Mouse (Mus musculus): Measurements from ENCODE around the gene Vwa8. TPM values are rescaled to one million over a fixed set of nuclear protein-coding genes. Genes with fewer than 3 reads are reported as not detected.

Vwa8 gene
- polyA plus RNA-seq, 1 experiment from 2014 or later: 8.8 TPM

DNA sequence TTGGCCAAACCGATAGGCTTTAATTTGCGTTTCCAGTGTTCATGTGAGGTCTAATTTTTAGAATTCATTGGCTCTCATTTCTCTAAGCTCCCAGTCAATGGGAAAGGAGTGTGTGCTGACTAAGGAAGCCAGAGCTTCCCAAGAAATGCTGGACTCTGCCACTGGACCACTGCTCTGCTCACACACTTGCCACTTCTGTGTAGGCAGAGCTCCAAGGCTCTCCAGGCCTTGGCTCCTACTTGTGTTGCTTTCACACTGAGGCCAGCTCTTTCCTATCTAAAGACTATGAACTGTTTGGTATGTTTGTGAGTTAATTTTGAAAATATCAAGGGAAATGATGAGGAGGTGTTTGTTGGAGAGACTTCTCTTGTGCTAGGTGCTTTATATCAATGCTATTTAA is 67.8 kb downstream of the Vwa8 start:
- Histone ChIP-seq H3K4me1 (ENCODE audit: insufficient read depth, low read depth, low read length) (no peaks in the 10 kb centered on the region), H3K4me2 (replicated peaks; ENCODE audit: low read depth, low read length) (no peak overlapping the region), H3K27ac (ENCODE audit: low read length) (no peak overlapping the region), H3K9me3 (ENCODE audit: low read length) (no peaks in the 10 kb centered on the region), H3K4me3 (ENCODE audit: low read depth, low read length) (no peak overlapping the region), H3K36me3 (ENCODE audit: insufficient read depth, low read length) (no peaks in the 10 kb centered on the region), H3K27me3 (replicated peaks; ENCODE audit: insufficient read depth, low read length) (no peaks in the 10 kb centered on the region), H3K9ac (replicated peaks; ENCODE audit: low read depth) (no peak overlapping the region)
- 95% methylated on average over 2 of the region's 2 CpGs for WGBS
- DNase-seq (ENCODE audit: low spot score) (no peak), ATAC-seq (no peak)
- TF ChIP-seq EP300 (IDR thresholded peaks at IDR 0.05): no peak
- no peak for TF ChIP-seq CTCF (IDR thresholded peaks at IDR 0.05)

DNA sequence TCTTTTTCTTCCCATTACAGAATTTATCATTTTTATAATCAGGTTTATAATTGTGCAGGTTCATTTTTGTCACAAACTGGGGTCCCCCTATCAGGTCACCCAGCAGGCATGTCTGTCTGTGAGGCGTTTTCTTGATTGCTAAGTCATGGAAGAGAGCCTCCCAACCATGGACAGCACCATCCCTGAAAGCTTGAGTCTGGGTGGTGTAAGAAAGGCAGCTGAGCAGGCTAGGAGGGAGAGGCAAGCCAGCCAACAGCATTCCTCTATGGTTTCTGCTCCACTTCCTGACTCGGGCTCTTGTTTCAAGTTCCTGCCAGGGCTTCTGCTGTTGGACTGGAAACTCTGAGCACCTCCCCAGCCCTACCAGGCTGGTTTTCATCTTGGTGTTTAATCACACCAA is 72.4 kb downstream of the Vwa8 start:
- H3K27me3 ChIP-seq (replicated peaks; ENCODE audit: insufficient read depth, low read length): no peaks in the 10 kb centered on the region
- no peak overlapping the region for H3K4me3 ChIP-seq (ENCODE audit: low read depth, low read length)
- WGBS: 47% methylated on average over 2 of the region's 2 CpGs
- H3K36me3 ChIP-seq (ENCODE audit: insufficient read depth, low read length): no peaks in the 10 kb centered on the region
- H3K4me1 ChIP-seq (ENCODE audit: insufficient read depth, low read depth, low read length): no peaks in the 10 kb centered on the region
- H3K9me3 ChIP-seq (ENCODE audit: low read length): no peaks in the 10 kb centered on the region
- H3K27ac ChIP-seq (ENCODE audit: low read length): no peak overlapping the region
- no peak overlapping the region for H3K9ac ChIP-seq (replicated peaks; ENCODE audit: low read depth)
- no peak for ATAC-seq
- no peak for DNase-seq (ENCODE audit: low spot score)
- H3K4me2 ChIP-seq (replicated peaks; ENCODE audit: low read depth, low read length): no peak overlapping the region
- TF ChIP-seq CTCF (IDR thresholded peaks at IDR 0.05) (no peak), EP300 (IDR thresholded peaks at IDR 0.05) (no peak)

DNA sequence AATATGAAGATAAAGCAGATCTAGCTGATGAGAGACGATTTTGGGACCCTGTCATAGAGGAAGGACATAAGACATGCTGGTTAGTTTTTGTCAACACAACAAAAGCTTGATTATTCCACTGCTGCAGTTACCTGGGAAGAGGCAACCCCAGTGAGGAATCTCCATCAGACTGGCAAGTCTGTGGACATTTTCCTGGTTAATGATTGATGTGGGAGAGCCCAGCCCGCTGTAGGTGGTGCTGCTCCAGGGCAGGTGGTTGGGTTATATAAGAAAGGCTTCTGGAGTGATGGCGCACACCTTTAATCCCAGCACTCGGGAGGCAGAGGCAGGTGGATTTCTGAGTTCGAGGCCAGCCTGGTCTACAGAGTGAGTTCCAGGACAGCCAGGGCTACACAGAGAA is 74.8 kb downstream of the Vwa8 start:
- Histone ChIP-seq H3K9me3 (ENCODE audit: low read length) (no peaks in the 10 kb centered on the region), H3K9ac (replicated peaks; ENCODE audit: low read depth) (no peak overlapping the region), H3K4me3 (ENCODE audit: low read depth, low read length) (no peak overlapping the region), H3K4me2 (replicated peaks; ENCODE audit: low read depth, low read length) (no peak overlapping the region), H3K27me3 (replicated peaks; ENCODE audit: insufficient read depth, low read length) (no peaks in the 10 kb centered on the region), H3K27ac (ENCODE audit: low read length) (no peak overlapping the region), H3K4me1 (ENCODE audit: insufficient read depth, low read depth, low read length) (no peaks in the 10 kb centered on the region), H3K36me3 (ENCODE audit: insufficient read depth, low read length) (no peaks in the 10 kb centered on the region)
- no peak for TF ChIP-seq EP300 (IDR thresholded peaks at IDR 0.05)
- no peak for TF ChIP-seq CTCF (IDR thresholded peaks at IDR 0.05)
- 76% methylated on average over 5 of the region's 5 CpGs for WGBS
- DNase-seq (ENCODE audit: low spot score) (no peak), ATAC-seq (no peak)

DNA sequence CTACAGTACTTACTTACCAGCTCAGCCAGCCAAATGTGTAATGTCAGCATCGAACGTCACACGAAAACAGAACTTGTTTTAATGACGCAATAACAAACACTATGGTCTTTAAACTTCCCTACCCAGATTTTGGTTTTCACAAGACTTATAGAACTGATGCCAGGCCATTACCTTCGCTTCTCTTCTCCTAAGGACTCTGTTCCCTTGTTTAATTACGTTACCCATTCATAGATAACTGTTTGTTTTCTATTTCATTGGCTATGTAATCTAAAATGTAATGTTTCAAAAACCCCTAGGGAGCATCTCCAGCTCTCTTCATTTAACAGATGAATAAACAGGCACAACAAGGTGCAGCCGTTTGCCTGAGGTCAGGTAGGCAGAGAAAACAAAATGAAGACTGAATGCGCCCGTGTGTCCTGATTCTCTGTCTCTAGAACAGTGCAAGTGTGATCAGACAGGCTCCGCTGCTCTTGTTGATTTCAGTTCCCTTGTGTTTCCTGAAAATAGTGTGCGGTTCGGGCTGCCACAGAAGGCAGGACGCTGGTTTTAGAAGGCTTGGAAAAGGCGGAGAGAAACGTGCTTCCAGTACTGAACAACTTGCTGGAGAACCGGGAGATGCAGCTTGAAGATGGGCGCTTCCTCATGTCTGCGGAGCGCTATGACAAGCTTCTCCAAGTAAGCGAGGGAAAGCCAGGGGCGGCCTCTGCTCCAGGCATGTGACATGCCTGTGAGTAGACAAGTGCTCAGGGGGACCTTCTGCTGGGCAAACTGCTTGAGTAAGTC is 76.1 kb downstream of the Vwa8 start:
- Histone ChIP-seq H3K4me1 (ENCODE audit: insufficient read depth, low read depth, low read length) (no peaks in the 10 kb centered on the region), H3K4me3 (ENCODE audit: low read depth, low read length) (no peak overlapping the region), H3K9me3 (ENCODE audit: low read length) (no peaks in the 10 kb centered on the region), H3K27ac (ENCODE audit: low read length) (no peak overlapping the region), H3K36me3 (ENCODE audit: insufficient read depth, low read length) (no peaks in the 10 kb centered on the region), H3K9ac (replicated peaks; ENCODE audit: low read depth) (no peak overlapping the region), H3K27me3 (replicated peaks; ENCODE audit: insufficient read depth, low read length) (no peaks in the 10 kb centered on the region), H3K4me2 (replicated peaks; ENCODE audit: low read depth, low read length) (no peak overlapping the region)
- TF ChIP-seq CTCF (IDR thresholded peaks at IDR 0.05): no peak
- no peak for TF ChIP-seq EP300 (IDR thresholded peaks at IDR 0.05)
- ATAC-seq (no peak), DNase-seq (ENCODE audit: low spot score) (no peak)
- 83% methylated on average over 21 of the region's 21 CpGs for WGBS

DNA sequence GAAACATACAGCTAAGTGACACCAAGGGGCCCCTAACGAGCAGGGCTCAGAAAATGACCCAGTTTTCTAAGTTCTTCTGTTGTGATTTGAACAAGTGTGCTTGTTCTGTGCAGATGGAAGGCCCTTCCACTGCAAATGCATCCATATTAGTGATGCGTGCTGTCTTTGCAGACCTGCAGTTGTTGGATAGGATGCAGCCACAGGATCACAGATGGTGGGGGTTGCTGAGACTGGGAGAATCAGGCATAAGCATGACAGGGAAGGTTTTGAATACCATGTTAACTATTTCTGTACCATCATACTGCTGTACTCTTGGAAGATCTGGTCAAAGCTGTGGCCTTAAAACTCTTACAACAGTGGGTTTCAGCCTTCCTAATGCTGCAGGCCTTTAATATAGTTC is 83.2 kb downstream of the Vwa8 start:
- Histone ChIP-seq H3K4me3 (ENCODE audit: low read depth, low read length) (no peak overlapping the region), H3K27me3 (replicated peaks; ENCODE audit: insufficient read depth, low read length) (no peaks in the 10 kb centered on the region), H3K27ac (ENCODE audit: low read length) (no peak overlapping the region), H3K36me3 (ENCODE audit: insufficient read depth, low read length) (no peaks in the 10 kb centered on the region; the same call in 1 of the 2 replicates), H3K4me2 (replicated peaks; ENCODE audit: low read depth, low read length) (no peak overlapping the region), H3K9ac (replicated peaks; ENCODE audit: low read depth) (no peak overlapping the region), H3K9me3 (ENCODE audit: low read length) (no peaks in the 10 kb centered on the region), H3K4me1 (ENCODE audit: insufficient read depth, low read depth, low read length) (no peaks in the 10 kb centered on the region)
- DNase-seq (ENCODE audit: low spot score): no peak
- TF ChIP-seq EP300 (IDR thresholded peaks at IDR 0.05) (no peak), CTCF (IDR thresholded peaks at IDR 0.05) (no peak)
- ATAC-seq: no peak
- 74% methylated on average over 2 of the region's 2 CpGs for WGBS

DNA sequence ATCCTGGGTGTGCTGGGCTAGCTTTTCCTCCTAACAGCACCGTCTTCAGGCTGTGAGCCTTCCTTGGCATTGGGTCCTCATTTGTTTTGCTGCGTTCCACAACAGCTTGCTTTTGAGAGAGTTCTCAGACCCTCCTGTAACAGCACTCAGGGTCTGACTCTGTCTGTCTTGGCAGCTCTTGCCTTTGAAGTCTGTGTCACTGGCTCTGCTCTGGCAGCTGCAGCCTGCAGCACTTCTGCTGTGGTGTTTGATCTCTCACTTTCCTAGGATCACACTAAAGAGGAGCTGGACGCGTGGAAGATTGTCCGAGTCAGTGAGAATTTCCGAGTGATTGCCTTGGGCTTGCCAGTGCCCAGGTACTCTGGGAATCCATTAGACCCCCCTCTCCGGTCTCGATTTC is 84.5 kb downstream of the Vwa8 start:
- DNase-seq (ENCODE audit: low spot score) (no peak), ATAC-seq (no peak)
- Histone ChIP-seq H3K36me3 (ENCODE audit: insufficient read depth, low read length) (no peaks in the 10 kb centered on the region; the same call in 1 of the 2 replicates), H3K4me1 (ENCODE audit: insufficient read depth, low read depth, low read length) (no peaks in the 10 kb centered on the region), H3K9ac (replicated peaks; ENCODE audit: low read depth) (no peak overlapping the region), H3K4me3 (ENCODE audit: low read depth, low read length) (no peak overlapping the region), H3K27me3 (replicated peaks; ENCODE audit: insufficient read depth, low read length) (no peaks in the 10 kb centered on the region), H3K9me3 (ENCODE audit: low read length) (no peaks in the 10 kb centered on the region), H3K27ac (ENCODE audit: low read length) (no peak overlapping the region), H3K4me2 (replicated peaks; ENCODE audit: low read depth, low read length) (no peak overlapping the region)
- WGBS: 64% methylated on average over 8 of the region's 8 CpGs
- no peak for TF ChIP-seq CTCF (IDR thresholded peaks at IDR 0.05)
- no peak for TF ChIP-seq EP300 (IDR thresholded peaks at IDR 0.05)
